ENCODE assay signal across 30 mouse cellular contexts in the genomic region with DNA sequence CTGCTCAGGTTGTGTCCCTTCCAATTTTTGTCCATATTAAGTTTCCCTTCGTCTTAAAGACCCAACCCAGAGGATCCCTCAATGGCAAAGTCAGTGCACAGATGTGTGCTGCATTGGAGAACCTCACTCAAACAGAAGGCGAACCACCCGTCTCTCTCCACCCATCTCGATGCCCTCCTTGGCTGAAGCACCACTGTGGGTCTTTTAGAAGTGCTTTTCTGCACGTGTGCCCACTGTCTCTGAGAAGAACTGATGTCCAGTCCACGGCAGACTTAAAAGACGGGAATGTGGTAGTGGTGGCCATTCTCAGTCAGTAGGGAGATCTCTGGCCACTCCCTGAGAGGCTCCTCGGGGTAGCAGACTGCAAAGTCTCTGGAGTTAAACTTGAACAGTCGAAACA.
"Had no signal": no experiment of that assay in that cellular context is flagged by ENCODE, and none has a peak within 500 bp of the region (broad histone marks: within the 10 kb centered on the region; RNA-seq: fewer than 3 reads in every experiment).

No protein-coding gene starts in this region.

- DNase-seq: left cerebral cortex, postnatal 4 days; liver; liver, embryonic 13.5 days; liver, postnatal 0 days; lung, adult 18-20 months; lung, adult 2 months; lung, embryonic 14.5 days; lung, postnatal 10 days; lung, postnatal 14 days; lung, postnatal 36 days; lung, postnatal 4 days; midbrain, embryonic 14.5 days had no signal

- H3K36me3 ChIP-seq: limb, embryonic 10.5 days; limb, embryonic 13.5 days; liver, embryonic 15.5 days; lung, embryonic 15.5 days; midbrain, embryonic 10.5 days; midbrain, embryonic 12.5 days; midbrain, embryonic 15.5 days had no signal

- H3K4me1 ChIP-seq: limb, embryonic 10.5 days; limb, embryonic 12.5 days; limb, embryonic 13.5 days; limb, embryonic 15.5 days; liver, embryonic 15.5 days; lung, embryonic 15.5 days; midbrain, embryonic 10.5 days; midbrain, embryonic 12.5 days; midbrain, embryonic 15.5 days had no signal

- H3K9me3 ChIP-seq: limb, embryonic 10.5 days; limb, embryonic 12.5 days; limb, embryonic 15.5 days; liver, embryonic 12.5 days; liver, embryonic 13.5 days; liver, embryonic 15.5 days; lung, embryonic 15.5 days; midbrain, embryonic 10.5 days; midbrain, embryonic 12.5 days; midbrain, embryonic 15.5 days had no signal

- H3K9ac ChIP-seq: limb, embryonic 12.5 days; limb, embryonic 13.5 days; limb, embryonic 15.5 days; liver, embryonic 12.5 days; liver, embryonic 13.5 days; liver, embryonic 14.5 days; liver, embryonic 15.5 days; liver, postnatal 0 days; lung, embryonic 14.5 days; lung, embryonic 15.5 days; midbrain, embryonic 12.5 days; midbrain, embryonic 15.5 days had no signal

- H3K4me3 ChIP-seq: left cerebral cortex, adult 2 months; limb, embryonic 10.5 days; limb, embryonic 12.5 days; limb, embryonic 13.5 days; limb, embryonic 15.5 days; liver, embryonic 12.5 days; liver, embryonic 13.5 days; liver, embryonic 15.5 days; lung, embryonic 15.5 days; megakaryocyte, embryonic 14.5 days; midbrain, embryonic 10.5 days; midbrain, embryonic 12.5 days; midbrain, embryonic 15.5 days; myocyte had no signal

- ATAC-seq: liver, embryonic 12.5 days; liver, postnatal 0 days; lung, postnatal 0 days; midbrain, embryonic 15.5 days; midbrain, embryonic 16.5 days had no signal

- H3K4me2 ChIP-seq: limb, embryonic 12.5 days; limb, embryonic 13.5 days; limb, embryonic 15.5 days; liver, embryonic 11.5 days; liver, embryonic 12.5 days; liver, embryonic 13.5 days; liver, embryonic 15.5 days; lung, embryonic 14.5 days; lung, embryonic 15.5 days; midbrain, embryonic 12.5 days; midbrain, embryonic 15.5 days had no signal

- H3K27ac ChIP-seq: left cerebral cortex, adult 2 months; limb, embryonic 10.5 days; limb, embryonic 12.5 days; limb, embryonic 13.5 days; limb, embryonic 15.5 days; liver, embryonic 12.5 days; liver, embryonic 13.5 days; liver, embryonic 14.5 days; liver, embryonic 15.5 days; lung, embryonic 15.5 days; macrophage; midbrain, embryonic 10.5 days; midbrain, embryonic 12.5 days; midbrain, embryonic 15.5 days had no signal

- H3K27me3 ChIP-seq: limb, embryonic 12.5 days; limb, embryonic 13.5 days; limb, embryonic 15.5 days; liver, embryonic 12.5 days; liver, embryonic 13.5 days; liver, embryonic 15.5 days; lung, embryonic 15.5 days; megakaryocyte, embryonic 14.5 days; midbrain, embryonic 12.5 days; midbrain, embryonic 15.5 days had no signal
